Mouse (Mus musculus) forebrain, embryonic 14.5 days (tissue): Measurements from ENCODE around the gene Naa20. TPM values are rescaled to one million over a fixed set of nuclear protein-coding genes. Genes with fewer than 3 reads are reported as not detected.

Experiments used
- ATAC-seq: fragments of 200-750 bp; cut with Nextera tagmentation; 2 replicates; pipeline ENCODE4 v1.8.0; 2017; ENCODE audit warnings: mild to moderate bottlenecking, moderate library complexity
- DNase-seq: peaks from one replicate; pipeline ENCODE4 v3.0.0-alpha.2; 2015; ENCODE audit warnings: low spot score
- H3K27ac ChIP-seq: fragments of 300-500 bp; sonication (generic); 2 replicates; pipeline ENCODE4 v1.5.1; 2014; ENCODE audit warnings: low read depth, mild to moderate bottlenecking, control low read depth, low read length, moderate library complexity
- H3K27me3 ChIP-seq: fragments of 300-500 bp; sonication (generic); replicated peaks from 2 replicates; pipeline ENCODE4 v1.6.1; 2014; ENCODE audit warnings: low read length, control low read depth, mixed read lengths; ENCODE audit not compliant: control insufficient read depth, insufficient read depth
- H3K36me3 ChIP-seq: fragments of 300-500 bp; sonication (generic); 2 replicates; pipeline ENCODE4 v1.6.1; 2014; ENCODE audit warnings: low read length, control low read depth; ENCODE audit not compliant: control insufficient read depth, insufficient read depth
- H3K4me1 ChIP-seq: fragments of 300-500 bp; sonication (generic); 2 replicates; pipeline ENCODE4 v1.6.1; 2014; ENCODE audit warnings: antibody characterized with exemption, low read length, control low read depth; ENCODE audit not compliant: control insufficient read depth, insufficient read depth
- H3K4me2 ChIP-seq: fragments of 300-500 bp; sonication (generic); 2 replicates; pipeline ENCODE4 v1.6.1; 2014; ENCODE audit warnings: mild to moderate bottlenecking, control low read depth, low read length
- H3K4me3 ChIP-seq: fragments of 300-500 bp; sonication (generic); 2 replicates; pipeline ENCODE4 v1.5.1; 2014; ENCODE audit warnings: low read depth, low read length, control low read depth
- H3K9ac ChIP-seq: fragments of 300-500 bp; sonication (generic); 2 replicates; pipeline ENCODE4 v1.6.1; 2014; ENCODE audit warnings: mild to moderate bottlenecking, low read length, control low read depth, moderate library complexity
- H3K9me3 ChIP-seq: fragments of 300-500 bp; sonication (generic); replicated peaks from 2 replicates; pipeline ENCODE4 v1.6.1; 2016; ENCODE audit warnings: low read length, control low read depth, mixed read lengths; ENCODE audit not compliant: control insufficient read depth
- WGBS: fragments of 180-500 bp; shearing (Covaris S2); extraction: QIAGEN DNeasy Blood & Tissue Kit; methylation state at CpG from one replicate; pipeline ENCODE4 v1.1.7; 2014; 5-methylcytosine and 5-hydroxymethylcytosine counted together
- polyA plus RNA-seq: library from polyadenylated mRNA; unstranded; fragments of >200 nt; fragmentation: Nextera tagmentation; extraction: Ambion mirVana; gene quantifications from 2 replicates; pipeline ENCODE4 v1.2.1, GENCODE M21; 2014

The Naa20 gene
- polyA plus RNA-seq, 1 experiment from 2014 or later = 161 TPM

DNA sequence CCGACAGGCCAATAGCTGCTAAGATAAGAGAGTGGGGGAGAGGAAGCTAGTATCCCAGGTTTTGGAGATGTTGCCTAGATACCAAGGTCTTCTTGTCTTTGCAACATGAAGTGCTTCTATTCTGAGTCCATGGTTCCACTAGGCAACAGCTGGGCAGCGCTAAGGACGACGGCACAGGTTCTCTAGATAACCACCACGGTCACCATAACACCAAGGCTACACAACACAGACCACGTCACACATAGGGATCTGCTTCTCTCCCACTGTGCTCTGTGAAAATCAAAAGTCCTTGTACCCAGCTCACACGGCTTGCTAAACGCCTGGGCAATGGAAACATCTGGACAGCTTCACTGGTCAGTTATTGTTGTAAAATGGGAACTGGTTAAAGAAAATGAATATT, 35.1 kb downstream of the Naa20 start:
- peaks cover 8% of the 10 kb centered on the region for H3K36me3 ChIP-seq
- no peak overlapping the region for H3K4me2 ChIP-seq
- DNase-seq = no peak
- H3K9me3 ChIP-seq = no peaks in the 10 kb centered on the region
- ATAC-seq = no peak
- no peak overlapping the region for H3K27ac ChIP-seq
- WGBS = 90% methylated on average over 8 of the region's 8 CpGs
- H3K27me3 ChIP-seq = no peaks in the 10 kb centered on the region
- peaks cover 7% of the 10 kb centered on the region for H3K4me1 ChIP-seq
- no peak overlapping the region for H3K9ac ChIP-seq
- no peak overlapping the region for H3K4me3 ChIP-seq

- no peaks in the 10 kb centered on the region for H3K27me3 ChIP-seq
- no peaks in the 10 kb centered on the region for H3K9me3 ChIP-seq
- H3K27ac ChIP-seq = no peak overlapping the region
- no peaks in the 10 kb centered on the region for H3K4me1 ChIP-seq
- H3K4me3 ChIP-seq = no peak overlapping the region
- DNase-seq (no peak), ATAC-seq (no peak)
- WGBS = 72% methylated on average over 3 of the region's 3 CpGs
- H3K9ac ChIP-seq = no peak overlapping the region
- H3K36me3 ChIP-seq = no peaks in the 10 kb centered on the region
- H3K4me2 ChIP-seq = no peak overlapping the region
These were observed 39.5 kb downstream of the Naa20 start for GRCm38 (mm10) chr2:145941403-145941802.

DNA sequence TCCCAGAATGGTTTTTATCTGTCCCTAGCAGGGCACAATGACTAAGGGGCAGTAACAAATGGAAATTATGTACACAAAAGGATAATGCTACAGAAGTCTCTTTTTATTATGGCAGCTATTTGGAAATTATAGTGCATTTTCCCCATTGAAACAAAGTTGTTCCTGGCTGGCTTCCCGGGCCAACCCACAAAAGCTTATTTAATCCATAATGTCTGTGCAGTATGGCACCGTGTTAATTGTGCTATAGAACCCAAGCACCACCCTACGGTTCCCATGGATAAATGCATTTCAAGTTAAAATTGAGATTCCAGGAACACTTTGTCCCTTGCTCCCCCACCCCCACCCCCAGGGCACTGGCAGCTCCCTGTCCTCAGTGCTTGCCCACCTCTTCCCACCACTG, 42.4 kb downstream of the Naa20 start:
- Histone ChIP-seq H3K9ac (no peak overlapping the region), H3K4me3 (no peak overlapping the region), H3K9me3 (no peaks in the 10 kb centered on the region), H3K36me3 (no peaks in the 10 kb centered on the region), H3K27me3 (no peaks in the 10 kb centered on the region), H3K4me2 (no peak overlapping the region), H3K27ac (no peak overlapping the region), H3K4me1 (no peaks in the 10 kb centered on the region)
- peak; percentile 17 for DNase-seq
- WGBS = 38% methylated on average over 3 of the region's 3 CpGs
- ATAC-seq = no peak

DNA sequence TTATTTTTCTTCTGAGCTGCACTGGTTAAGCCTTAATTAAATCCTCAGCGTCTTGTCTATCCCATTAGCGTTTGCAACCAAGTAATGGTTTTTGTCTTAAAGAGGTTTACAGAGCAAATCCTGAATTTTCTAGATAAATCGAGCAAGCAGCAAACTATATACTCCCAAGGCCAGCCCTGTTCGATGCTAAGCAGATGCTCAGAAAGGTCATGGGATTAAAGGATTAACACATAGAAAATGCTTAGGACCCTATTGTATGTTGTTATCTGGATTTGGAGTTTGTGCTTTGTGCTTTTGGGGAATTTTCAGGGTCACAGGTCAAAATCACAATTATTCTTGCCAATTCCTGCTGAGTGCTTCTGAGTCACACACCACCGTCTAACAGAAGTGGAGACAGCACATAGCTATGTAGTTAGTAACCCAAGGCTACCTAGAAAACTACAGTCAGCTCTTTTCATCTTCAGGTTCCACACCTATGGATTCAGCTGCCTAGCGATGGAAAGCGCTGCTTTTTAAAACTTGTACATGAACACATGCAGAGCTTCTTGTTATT, 46.6 kb downstream of the Naa20 start:
- 52% methylated on average over 7 of the region's 7 CpGs for WGBS
- no peak overlapping the region for H3K27ac ChIP-seq
- H3K27me3 ChIP-seq = 0 out of 2 replicates have a peak, but pooled peaks cover 6% of the 10 kb centered on the region
- H3K9ac ChIP-seq = no peak overlapping the region
- no peak overlapping the region for H3K4me3 ChIP-seq
- DNase-seq (no peak), ATAC-seq (no peak)
- no peaks in the 10 kb centered on the region for H3K9me3 ChIP-seq
- peaks cover 3% of the 10 kb centered on the region; the same call in 1 of the 2 replicates for H3K4me1 ChIP-seq
- H3K36me3 ChIP-seq = no peaks in the 10 kb centered on the region
- no peak overlapping the region for H3K4me2 ChIP-seq

GRCm38 (mm10) chr2:145949475-145950068, 47.7 kb downstream of the Naa20 start:
- no peak for DNase-seq
- H3K9me3 ChIP-seq = no peaks in the 10 kb centered on the region
- H3K36me3 ChIP-seq = no peaks in the 10 kb centered on the region
- peaks cover 3% of the 10 kb centered on the region; the same call in 1 of the 2 replicates for H3K4me1 ChIP-seq
- 29% methylated on average over 11 of the region's 11 CpGs for WGBS
- H3K27ac ChIP-seq = no peak overlapping the region
- ATAC-seq = peak; percentile 23; the same call in 1 of the 2 replicates
- no peak overlapping the region for H3K4me3 ChIP-seq
- no peak overlapping the region for H3K4me2 ChIP-seq
- H3K9ac ChIP-seq = no peak overlapping the region
- H3K27me3 ChIP-seq = 0 out of 2 replicates have a peak, but pooled peaks cover 6% of the 10 kb centered on the region

- Histone ChIP-seq H3K4me1 (peaks cover 3% of the 10 kb centered on the region; the same call in 1 of the 2 replicates), H3K9me3 (no peaks in the 10 kb centered on the region), H3K4me2 (no peak overlapping the region), H3K27me3 (0 out of 2 replicates have a peak, but pooled peaks cover 6% of the 10 kb centered on the region), H3K4me3 (no peak overlapping the region), H3K27ac (no peak overlapping the region), H3K9ac (no peak overlapping the region), H3K36me3 (no peaks in the 10 kb centered on the region)
- 56% methylated on average over 10 of the region's 10 CpGs for WGBS
- ATAC-seq (no peak), DNase-seq (no peak)
These were observed 48.3 kb downstream of the Naa20 start for GRCm38 (mm10) chr2:145950239-145950638.

GRCm38 (mm10) chr2:145952726-145953125, 50.8 kb downstream of the Naa20 start:
- no peak for DNase-seq
- H3K4me3 ChIP-seq = no peak overlapping the region
- WGBS = 92% methylated on average over 5 of the region's 5 CpGs
- no peak overlapping the region for H3K9ac ChIP-seq
- H3K9me3 ChIP-seq = no peaks in the 10 kb centered on the region
- H3K4me1 ChIP-seq = peaks cover 3% of the 10 kb centered on the region
- no peak overlapping the region for H3K27ac ChIP-seq
- 0 out of 2 replicates have a peak, but pooled peaks cover 6% of the 10 kb centered on the region for H3K27me3 ChIP-seq
- no peak for ATAC-seq
- no peak overlapping the region for H3K4me2 ChIP-seq
- no peaks in the 10 kb centered on the region for H3K36me3 ChIP-seq

DNA sequence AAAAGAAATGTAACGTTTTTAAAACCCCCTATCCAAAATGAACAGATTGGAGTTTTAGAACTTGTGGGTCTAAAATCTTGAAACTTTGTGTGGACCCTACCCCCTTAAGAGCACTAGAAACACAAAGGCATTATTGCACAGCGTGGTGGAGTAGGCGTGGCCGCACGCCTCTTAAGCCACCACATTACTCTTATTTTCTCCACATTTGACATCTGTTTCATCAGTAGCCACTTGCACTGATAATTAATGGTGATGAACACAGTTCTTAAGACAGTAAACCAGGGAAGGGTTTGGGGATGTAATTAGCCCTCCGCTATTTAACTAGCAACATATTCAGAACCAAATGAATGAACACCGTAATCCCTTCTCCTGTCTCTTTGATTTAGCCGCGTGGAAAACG, 53.9 kb downstream of the Naa20 start:
- Histone ChIP-seq H3K4me2 (no peak overlapping the region), H3K27ac (no peak overlapping the region), H3K9ac (no peak overlapping the region), H3K36me3 (no peaks in the 10 kb centered on the region), H3K9me3 (no peaks in the 10 kb centered on the region), H3K4me1 (peaks cover 7% of the 10 kb centered on the region), H3K27me3 (0 out of 2 replicates have a peak, but pooled peaks cover 2% of the 10 kb centered on the region), H3K4me3 (no peak overlapping the region)
- ATAC-seq (peak; percentile 24; the same call in 1 of the 2 replicates), DNase-seq (peak; percentile 43)
- 13% methylated on average over 10 of the region's 10 CpGs for WGBS

- H3K4me2 ChIP-seq = no peak overlapping the region
- no peak overlapping the region for H3K9ac ChIP-seq
- no peak overlapping the region for H3K27ac ChIP-seq
- DNase-seq (no peak), ATAC-seq (no peak)
- H3K36me3 ChIP-seq = no peaks in the 10 kb centered on the region
- WGBS = 8% methylated on average over 5 of the region's 5 CpGs
- H3K9me3 ChIP-seq = no peaks in the 10 kb centered on the region
- H3K4me1 ChIP-seq = peaks cover 7% of the 10 kb centered on the region
- H3K27me3 ChIP-seq = no peaks in the 10 kb centered on the region
- no peak overlapping the region for H3K4me3 ChIP-seq
These were observed 54.4 kb downstream of the Naa20 start for GRCm38 (mm10) chr2:145956318-145956717.
